Mouse (Mus musculus): Measurements from ENCODE around the gene Ugt3a2. TPM values are rescaled to one million over a fixed set of nuclear protein-coding genes. Genes with fewer than 3 reads are reported as not detected.

Gene Ugt3a2
- total RNA-seq (2021), result 0.19 and 6.6 TPM in 2 replicates
- long read RNA-seq, experiment 1, partial matches to known transcripts, result 0 of 1 reads
- long read RNA-seq, experiment 1, other reads (novel, unspliced or antisense), result 0 of 1 reads
- long read RNA-seq, experiment 2, transcript Ugt3a2-201 (7 exons, 2,329 nt), result major isoform, 6 of 7 reads
- long read RNA-seq, experiment 2, partial matches to known transcripts, result 0 of 7 reads
- long read RNA-seq, experiment 2, other reads (novel, unspliced or antisense), result 0 of 7 reads

DNA sequence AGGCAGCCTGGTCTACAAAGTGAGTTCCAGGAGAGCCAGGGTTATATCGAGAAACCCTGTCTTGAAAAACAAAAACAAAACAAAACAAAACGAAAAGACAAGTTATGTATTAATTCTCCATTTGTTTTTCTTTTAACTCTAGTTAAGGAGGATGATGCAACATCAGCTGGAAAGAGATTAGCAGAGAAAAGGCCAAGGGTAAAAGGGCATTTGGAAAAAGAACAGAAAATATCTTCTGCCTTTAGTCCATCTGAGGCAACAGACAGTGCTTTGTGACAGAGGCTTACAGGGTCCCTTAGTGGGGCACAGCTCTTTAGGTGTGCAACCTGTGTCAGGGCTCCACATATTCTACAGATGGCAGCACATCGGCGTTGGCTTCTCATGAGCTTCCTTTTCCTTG, at the start of gene Ugt3a2:
Gene Ugt3a2 (plus strand): TSS at position 210 of the 400 bp plus-strand sequence.
- no peak for DNase-seq

DNA sequence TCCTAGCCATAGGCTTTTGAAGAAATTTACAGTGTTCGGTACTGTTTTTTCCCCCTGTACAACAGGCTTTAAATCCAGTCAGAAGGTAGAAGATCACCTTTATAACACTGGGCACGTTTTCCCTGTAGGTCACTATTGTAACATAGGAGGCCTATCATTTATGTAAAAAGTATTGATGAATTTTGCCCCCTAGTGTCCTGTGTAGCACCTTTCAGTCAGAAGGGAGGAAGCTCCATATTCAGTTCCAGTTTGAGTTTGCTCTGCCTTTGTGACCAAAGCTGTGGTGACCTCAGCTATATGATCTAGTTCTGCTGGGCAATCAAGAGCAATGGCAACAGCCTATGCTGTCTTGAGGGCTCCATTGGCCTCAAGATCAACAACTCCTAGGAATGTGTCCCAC, 45.7 kb upstream of the Ugt3a2 start:
- no peak for DNase-seq

DNA sequence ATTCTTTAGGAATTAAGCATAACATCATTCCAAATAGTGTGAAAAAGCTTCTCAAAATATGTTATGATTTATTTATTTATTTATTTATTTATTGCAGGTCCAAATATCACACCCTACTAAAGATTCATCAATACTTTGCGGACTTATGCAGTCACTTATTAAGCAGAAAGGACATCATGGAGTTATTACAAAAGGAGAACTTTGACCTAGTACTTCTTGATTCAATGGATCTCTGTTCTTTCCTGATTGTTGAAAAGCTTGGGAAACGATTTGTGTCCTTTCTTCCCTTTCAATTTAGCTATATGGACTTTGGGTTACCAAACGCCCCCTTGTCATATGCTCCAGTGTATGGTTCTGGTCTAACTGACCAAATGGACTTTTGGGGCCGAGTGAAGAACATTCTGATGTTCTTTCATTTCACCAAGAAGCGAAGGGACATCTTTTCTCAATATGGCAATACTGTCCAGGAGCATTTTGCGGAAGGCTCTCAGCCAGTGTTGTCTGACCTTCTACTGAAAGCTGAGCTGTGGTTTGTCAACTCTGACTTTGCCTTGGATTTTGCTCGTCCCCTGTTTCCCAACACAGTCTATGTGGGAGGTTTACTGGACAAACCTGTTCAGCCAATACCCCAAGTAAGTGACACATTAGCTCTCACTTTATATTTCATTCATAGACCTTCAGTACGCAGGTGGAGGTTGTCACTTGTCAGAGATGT, 29.2 kb upstream of the Ugt3a2 start:
- DNase-seq, result no peak

DNA sequence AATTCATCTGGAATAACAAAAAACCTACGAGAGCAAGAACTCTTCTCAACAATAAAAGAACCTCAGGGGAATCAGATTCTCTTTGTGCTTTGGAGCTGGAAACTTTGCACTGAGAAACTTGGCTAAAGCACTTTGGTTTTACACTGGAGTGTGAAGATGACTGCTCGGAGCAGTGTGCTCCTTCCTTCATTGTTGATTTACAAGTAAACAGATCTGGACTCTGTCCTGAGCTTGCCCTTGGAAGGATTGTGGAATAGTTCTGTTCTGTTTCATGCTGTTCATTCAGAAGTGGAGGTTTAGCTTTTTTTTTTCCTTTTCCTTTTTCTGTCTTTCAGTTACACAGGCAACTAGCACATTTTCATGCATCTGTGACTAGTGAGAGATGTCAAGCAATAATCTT, 754 bp upstream of the Ugt3a2 start:
- DNase-seq, result no peak

DNA sequence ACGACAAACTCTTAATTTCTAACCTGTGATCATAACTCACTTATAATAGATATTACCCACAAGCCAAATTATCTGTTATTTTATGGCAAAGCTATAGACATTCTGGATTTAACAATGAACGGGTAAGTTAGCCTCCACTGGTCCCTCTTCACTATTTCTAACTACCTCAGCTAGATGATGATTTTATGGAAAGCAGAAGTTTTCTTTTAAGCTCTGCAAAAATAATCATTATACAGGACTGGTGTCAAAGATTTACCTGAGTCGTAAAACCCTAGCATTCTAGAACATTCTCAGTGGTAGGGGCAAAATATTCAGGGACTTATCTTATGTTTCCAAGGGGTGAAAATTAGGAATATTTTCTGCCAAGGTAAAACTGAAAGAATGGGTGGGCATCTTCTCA, 1.3 kb downstream of the Ugt3a2 start:
- DNase-seq, result no peak

DNA sequence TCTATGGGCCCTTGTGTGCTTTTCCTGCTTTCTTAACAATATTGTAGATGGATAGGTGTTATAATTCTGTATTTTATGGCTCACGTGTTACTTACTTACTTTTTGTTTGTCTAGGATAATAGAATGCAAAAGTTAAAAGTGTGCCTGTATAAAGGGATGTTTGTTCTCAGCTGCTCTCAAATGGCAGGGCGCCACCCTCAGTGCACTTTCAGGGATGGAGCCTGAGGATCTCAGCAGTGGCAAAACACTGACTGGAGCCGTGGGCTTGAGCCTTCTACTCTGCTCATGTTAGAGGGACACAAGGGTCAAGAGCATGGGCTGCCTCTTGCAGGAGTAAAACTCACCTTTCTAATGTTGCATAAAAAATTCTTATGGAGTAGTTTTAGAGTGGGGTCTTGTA, 1.7 kb downstream of the Ugt3a2 start:
- DNase-seq, result no peak

DNA sequence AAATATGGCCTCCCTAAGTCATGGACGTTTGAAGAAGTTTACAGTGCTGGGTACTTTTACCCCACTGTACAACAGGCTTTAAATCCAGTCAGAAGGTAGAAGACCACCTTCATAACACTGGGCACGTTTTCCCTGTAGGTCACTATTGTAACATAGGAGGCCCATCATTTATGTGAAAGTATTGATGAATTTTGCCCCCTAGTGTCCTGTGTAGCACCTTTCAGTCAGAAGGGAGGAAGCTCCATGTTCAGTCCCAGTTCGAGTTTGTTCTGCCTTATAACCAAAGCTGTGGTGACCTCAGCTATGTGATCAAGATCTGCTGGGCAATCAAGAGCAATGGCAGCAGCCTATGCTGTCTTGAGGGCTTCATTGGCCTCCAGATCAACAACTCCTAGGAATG, 13.4 kb downstream of the Ugt3a2 start:
- DNase-seq, result no peak

DNA sequence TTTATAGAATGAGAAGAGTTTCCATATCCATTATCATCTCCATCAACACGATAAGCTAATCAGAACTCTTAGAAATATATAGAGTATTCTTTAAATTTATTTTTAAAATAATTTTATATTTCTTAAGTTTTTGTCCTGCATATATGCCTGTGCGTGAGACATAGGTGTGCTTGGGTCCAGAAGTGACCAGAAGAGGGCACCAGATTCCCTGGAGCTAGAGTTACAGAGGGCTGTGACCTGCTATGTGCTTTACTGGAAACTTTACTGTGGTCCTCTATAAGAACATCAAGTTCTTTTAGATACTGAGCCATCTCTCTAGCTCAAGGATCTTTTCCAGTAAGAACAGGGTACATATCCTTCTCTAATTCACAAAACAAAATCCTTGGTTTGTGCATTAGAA, 27.5 kb downstream of the Ugt3a2 start:
- no peak for DNase-seq

DNA sequence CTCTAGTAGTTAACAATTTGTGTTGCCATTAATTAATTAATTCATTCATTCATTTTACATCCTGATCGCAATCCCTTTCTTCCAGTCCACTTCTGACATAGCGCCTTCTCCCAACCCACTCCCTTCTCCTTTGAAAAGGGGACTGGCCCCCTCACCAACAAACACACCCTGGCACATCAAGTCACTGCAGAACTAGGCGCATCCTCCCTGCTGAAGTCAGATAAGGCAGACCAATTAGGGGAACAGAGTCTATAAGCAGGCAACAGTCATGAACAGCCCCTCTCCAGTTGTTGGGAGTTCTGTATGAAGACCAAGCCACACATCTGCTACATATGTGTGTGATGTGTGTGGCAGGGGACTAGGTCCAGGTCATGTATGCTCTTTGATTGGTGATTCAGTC, 33.4 kb downstream of the Ugt3a2 start:
- DNase-seq, result no peak

DNA sequence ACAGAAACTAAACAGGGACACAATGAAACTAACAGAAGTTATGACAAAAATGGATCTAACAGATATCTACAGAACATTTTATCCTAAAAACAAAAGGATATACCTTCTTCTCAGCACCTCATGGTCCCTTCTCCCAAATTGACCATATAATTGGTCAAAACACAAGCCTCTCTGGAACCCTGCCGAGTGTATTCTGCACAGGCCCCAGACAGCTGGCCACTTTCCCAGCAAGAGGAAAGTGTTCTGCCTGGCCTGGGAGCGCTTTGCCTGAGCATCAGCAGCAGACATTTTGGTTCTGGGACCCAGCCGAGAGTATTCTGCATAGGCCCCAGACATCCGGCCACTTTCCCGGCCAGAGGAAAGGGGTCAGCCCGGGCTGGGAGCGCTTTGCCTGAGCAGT, 40.9 kb downstream of the Ugt3a2 start:
- DNase-seq, result no peak

DNA sequence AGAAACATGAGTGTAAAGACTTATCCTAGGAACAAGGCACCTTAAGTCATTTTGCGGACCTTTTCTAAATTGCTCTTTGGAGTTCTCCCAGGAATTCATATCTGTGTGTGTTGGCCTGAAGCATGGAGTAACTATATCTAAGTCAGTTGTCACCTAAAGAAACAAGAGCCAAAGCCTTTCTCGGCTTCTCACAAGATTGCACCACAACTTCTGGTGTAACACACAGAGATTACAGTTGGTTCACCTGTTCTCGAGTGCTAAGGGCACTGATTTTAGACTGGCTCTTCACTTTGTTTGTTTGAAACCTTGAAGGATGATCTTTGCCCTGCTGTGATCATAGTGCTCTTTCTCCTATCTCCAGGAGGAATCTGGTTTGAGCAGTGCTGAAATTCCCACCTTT, 74.1 kb downstream of the Ugt3a2 start:
- no peak for DNase-seq

Other genes with a start within 250 kb of the Ugt3a2 start
- 19.9 and 25.4 TPM in 2 replicates for gene Lmbrd2, start 195.0 kb upstream of the Ugt3a2 start, total RNA-seq (2021)
- gene Skp2, start 180.1 kb upstream of the Ugt3a2 start, total RNA-seq (2021), result 6.6 and 7.1 TPM in 2 replicates
- gene Ugt3a1, start 58.7 kb upstream of the Ugt3a2 start, total RNA-seq (2021), result 1.7 TPM in 1 of 2 replicates, not detected in the other
- not detected in 2 replicates for gene Capsl, start 100.5 kb downstream of the Ugt3a2 start, total RNA-seq (2021)
- gene Il7r, start 194.6 kb downstream of the Ugt3a2 start, total RNA-seq (2021), result 1.3 and 10.8 TPM in 2 replicates